Mouse (Mus musculus) heart, postnatal 25 days (tissue): Measurements from ENCODE around the gene Pigl. TPM values are rescaled to one million over a fixed set of nuclear protein-coding genes. Genes with fewer than 3 reads are reported as not detected.
"Not testable (repeated sequence)": the region's sequence is repeated elsewhere in the genome, so short reads cannot be mapped to it uniquely, and the experiment has no call there.

Experiments
- DNase-seq: peaks from one replicate; pipeline ENCODE4 v3.0.0; 2022; ENCODE audit warnings: low spot score
- intact Hi-C: fragments of 180-260 bp; cut with DNase I; formaldehyde crosslinking; loops from one replicate; pipeline ENCODE4 v1.15.1; 2025
- total RNA-seq, 2 experiments: library from RNA; stranded (reverse); gene quantifications; 2 replicates each; pipeline ENCODE4 v1.2.3; 2021

Gene Pigl
- 1 to 10 TPM; 2.8 to 3.3 TPM for total RNA-seq

DNA sequence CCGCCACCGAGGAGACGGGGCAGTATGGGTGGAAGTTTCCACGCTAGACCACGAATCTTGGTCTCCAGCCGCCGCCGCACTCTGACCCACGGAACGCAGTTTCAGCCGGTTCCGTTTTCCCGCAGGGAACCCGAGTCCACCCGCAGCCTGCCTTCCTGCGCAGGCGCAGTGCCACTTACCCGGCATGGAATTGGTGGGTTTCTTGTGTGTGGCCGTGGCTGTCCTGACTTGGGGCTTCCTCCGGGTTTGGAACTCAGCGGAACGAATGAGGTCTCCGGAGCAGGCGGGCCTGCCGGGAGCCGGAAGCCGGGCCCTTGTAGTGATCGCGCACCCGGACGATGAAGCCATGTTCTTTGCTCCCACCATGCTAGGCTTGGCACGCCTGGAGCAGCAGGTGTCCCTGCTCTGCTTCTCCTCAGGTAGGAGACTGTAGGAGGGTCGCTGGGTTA is at the start of gene Pigl, which contains the start of gene Ncor1:
Pigl (plus strand) TSS at position 185 of the 449 bp plus-strand sequence.
Ncor1 (minus strand) TSS at position 266 of the 449 bp plus-strand sequence.
- intact Hi-C loops: loop anchor here (5.0 kb wide), 2 partner anchors 79 to 94 kb away; partner anchors contain the start of genes Cenpv and Ubb
- DNase-seq: peak; percentile 74

DNA sequence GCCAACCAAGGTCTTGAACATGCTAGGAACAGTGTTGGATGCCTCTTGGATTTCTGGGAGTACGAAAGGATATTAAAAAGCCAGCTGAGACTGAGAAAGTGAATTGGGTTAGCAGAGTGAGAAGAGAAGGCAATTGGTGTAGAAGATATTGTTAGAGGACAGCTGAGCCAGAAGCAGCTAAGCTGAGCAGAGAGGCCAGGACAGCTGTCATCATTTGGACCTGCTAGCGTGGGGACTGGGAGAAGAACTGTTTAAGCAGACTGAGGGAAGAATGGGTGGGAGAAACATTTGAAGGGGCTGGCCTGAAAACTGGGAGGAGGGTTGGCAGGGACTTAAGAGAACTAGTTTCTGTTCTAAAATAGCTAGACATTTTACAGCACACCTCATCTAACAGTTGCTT is 49.4 kb upstream of the Pigl start:
- DNase-seq: no peak
- intact Hi-C loops: no loop called here

DNA sequence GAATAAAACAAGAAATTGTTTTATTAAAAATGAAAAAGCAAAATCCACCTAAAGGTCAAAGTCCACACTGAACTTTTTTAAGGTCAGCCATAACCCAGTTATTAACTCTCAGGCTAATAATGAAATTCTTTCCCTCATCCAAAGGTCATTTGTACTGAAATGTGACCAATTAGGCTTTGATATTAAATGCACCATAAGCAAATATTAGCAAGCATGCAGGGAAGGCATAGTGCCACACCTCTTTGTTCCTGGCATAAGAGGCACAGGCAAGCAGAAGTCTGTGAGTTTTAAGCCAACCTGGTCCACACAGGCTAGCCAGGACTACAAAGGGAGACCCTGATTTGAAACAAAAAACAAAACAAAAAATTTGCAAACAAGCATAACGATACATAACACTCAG is 48.6 kb upstream of the Pigl start:
- intact Hi-C loops: no loop called here
- DNase-seq: no peak

DNA sequence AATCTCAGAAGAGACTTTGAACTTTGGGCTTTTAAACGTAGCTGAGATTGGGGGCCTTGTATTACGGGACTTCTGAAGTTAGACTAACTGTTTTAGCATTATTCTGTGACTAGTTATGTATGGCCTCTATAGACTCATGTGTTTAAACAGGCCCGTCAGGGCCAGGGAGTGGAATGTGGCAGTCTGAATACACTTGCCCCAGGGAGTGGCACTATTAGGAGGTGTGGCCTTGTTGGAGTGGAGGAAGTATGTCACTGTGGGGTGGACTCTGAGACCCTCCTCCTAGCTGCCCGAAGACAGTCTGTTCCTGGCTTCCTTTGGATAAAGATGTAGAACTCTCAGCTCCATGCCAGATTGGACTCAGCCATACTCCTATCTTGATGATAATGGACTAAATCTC is 43.2 kb upstream of the Pigl start:
- intact Hi-C loops: no loop called here
- no peak for DNase-seq

DNA sequence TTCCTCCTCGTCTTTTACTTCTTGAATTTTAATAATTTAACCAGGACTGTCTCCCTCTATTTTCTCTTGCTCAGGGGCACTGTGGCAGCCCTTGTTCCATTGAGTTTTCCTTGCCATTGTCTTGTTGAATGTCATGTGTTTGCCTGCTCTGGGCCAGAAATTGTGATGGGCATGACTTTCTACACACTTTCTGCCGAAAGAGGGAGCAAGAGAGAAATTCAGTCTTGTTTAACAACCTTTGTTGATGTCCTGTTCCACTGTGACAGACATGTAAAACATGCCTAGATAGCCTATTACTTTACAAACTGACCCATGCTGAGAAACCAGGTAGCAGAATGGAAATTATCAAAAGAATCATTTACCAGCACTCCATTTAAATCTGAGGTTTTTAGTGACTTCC is 33.7 kb upstream of the Pigl start:
- no peak for DNase-seq
- intact Hi-C loops: loop anchor here (5.0 kb wide), 1 partner anchor 73 kb away; no protein-coding TSS in a partner anchor

DNA sequence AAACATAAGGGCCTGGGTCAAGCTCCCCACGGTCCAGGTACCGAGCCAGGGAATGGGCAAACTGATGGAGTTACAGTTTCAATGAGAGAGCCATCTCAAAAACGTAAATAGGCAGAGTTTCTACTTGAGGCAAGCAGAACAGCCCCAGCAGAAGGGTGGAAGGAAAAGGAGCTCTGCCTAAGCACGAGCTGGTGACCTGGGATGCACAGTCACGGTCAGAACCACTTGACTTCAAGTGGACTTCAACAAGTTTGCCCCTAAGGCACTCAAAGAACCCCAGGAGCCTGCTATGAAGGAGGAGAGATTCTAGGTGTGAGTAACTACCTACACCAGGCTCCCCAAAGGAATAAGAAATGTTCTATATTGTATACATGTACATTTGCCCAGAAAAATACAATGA is 32.0 kb upstream of the Pigl start:
- intact Hi-C loops: no loop called here
- DNase-seq: no peak

DNA sequence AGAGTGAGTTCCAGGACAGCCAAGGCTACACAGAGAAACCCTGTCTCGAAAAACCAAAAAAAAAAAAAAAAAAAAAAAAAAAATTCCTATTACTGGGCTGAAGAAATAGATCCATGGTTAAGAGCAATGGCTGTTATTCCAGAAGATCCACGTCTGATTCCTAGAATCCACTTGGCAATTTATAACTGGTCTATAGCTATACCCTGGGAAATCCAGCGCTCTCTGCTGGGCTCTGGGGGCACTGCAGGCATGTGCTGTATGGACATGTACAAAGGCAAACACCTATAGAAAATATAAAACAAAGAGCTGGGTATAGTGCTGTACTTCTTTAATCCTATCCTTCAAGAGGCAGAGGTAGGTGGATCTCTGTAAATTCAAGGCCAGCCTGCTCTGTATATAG is 31.2 kb upstream of the Pigl start:
- intact Hi-C loops: no loop called here
- DNase-seq: no peak

DNA sequence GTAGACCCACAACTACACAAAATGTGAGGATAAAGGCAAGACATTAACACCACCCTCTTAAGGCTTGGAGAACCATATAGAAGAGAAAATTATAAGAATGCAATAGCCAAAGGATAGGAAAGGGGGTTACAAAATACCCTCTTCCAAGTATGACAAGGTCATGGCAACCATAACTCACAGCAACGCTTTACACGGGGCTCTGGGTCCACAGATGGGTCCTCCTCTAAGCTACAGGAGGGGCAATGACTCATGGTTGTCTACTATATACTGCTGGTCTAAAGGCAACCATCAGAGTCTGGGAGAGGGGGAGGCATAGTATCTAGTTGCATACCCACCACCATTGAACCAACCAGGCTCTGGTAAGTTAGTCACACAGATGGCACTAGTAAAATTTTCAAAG is 26.0 kb upstream of the Pigl start:
- intact Hi-C loops: no loop called here
- DNase-seq: no peak

DNA sequence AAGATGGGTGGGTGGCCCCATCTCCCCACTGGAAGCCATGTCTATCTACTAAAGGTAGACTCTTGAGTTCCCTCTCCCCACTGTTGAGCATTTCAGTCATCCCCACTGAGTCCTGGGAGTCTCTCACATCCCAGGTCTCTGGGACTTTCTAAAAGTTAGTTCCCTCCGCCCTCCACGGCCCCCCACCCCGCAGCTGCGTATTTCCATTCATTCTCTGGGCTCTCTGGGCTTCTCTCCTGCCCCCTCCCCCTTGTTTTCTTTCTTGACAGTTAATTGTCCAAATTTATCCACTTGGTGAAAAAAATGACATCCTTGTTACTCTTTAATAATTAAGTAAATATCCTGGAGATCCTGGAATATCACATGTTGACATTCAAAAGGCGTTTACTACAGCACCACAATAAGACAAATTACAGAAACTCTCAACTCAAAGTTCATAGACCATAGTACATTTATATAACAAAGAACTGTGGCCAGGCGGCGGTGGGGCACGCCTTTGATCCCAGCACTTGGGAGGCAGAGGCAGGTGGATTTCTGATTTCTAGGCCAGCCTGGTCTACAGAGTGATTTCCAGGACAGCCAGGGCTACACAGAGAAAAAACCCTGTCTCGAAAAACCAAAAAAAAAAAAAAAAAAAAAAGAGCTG is 17.5 kb upstream of the Pigl start:
- intact Hi-C loops: no loop called here
- no peak for DNase-seq

DNA sequence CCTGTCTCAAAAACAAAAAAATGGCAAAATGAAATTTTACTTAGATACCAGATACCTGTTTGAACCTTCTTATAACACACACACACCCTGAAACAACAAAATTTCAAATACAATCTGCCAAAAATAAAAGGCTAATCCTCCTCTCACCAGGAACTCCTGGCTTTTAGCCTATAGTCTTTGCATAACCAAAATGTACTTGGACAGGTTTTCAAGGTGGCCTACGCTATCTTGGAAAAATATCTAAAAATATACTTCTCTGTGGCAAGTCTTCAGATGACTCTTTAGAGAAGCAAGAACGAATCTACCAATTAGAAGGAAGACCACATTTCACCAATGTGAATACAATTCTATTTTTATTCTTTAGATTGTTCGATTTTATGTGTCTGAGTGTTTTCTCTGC is 12.5 kb upstream of the Pigl start:
- no peak for DNase-seq
- intact Hi-C loops: no loop called here

DNA sequence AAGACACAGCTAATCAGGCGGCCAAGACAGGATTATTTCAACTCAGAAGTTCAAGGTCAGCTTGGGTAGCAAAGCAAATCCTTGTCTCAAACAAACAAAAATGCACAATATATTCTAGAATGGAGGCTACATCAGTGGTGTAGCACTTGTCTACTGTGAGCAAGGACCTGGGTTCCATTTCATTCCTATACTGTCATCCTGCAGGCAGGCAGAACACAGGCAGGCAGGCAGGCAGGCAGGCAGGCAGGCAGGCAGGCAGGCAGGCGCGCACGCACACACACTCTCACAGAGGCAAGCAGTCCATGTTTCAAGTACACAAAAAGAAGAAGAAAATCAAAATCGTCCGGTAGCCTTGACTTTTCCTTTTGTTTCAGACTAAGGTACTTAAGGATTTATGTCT is 9.3 kb upstream of the Pigl start:
- DNase-seq: no peak
- intact Hi-C loops: no loop called here

DNA sequence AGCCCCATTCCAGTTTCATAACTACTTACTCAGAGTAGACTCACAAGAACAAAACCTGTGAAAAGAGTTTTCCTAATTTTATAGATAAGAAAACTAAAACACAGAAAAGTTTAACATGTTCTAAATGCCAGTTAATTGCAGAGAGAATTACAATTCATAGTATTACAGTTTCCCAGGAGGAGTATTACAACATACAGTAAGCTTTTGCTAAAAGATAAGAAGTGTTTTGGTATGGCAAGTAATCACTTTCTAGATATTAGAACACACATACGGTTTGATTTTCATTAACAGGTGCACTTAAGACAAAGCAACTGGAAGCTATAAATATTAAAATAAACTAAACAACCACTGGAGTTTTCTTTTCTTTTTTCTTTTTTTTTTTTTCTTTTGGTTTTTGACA is 3.1 kb upstream of the Pigl start:
- DNase-seq: no peak

DNA sequence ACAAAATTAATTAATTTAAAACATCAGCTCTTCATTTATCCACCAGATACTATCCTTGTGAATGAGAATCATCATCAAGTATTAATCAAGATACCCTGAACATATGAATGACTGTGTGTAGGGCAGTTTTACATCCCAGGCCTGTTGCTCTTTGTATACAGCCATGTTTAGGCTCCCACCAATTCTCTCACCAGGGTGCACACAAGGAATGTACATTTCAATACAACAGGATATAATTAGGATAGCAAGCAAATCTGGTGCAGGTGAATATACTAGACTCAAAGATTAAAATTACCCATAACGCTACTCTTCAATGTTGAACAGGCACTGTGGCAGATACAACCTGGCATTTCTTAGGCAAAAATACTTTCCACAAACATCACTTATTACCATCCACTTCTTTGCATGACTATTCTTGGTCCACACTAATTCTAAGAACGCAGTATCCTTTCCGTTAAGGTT is 2.2 kb upstream of the Pigl start:
- DNase-seq: no peak
- intact Hi-C loops: loop anchor here (2.0 to 5.0 kb wide), 3 partner anchors 39 to 96 kb away; partner anchors contain the start of genes Cenpv and Ubb

More for the DNA sequence above, 3.1 kb upstream of the Pigl start:
- intact Hi-C loops: loop anchor here (5.0 kb wide), 2 partner anchors 82 to 97 kb away; partner anchors contain the start of genes Cenpv and Ubb

DNA sequence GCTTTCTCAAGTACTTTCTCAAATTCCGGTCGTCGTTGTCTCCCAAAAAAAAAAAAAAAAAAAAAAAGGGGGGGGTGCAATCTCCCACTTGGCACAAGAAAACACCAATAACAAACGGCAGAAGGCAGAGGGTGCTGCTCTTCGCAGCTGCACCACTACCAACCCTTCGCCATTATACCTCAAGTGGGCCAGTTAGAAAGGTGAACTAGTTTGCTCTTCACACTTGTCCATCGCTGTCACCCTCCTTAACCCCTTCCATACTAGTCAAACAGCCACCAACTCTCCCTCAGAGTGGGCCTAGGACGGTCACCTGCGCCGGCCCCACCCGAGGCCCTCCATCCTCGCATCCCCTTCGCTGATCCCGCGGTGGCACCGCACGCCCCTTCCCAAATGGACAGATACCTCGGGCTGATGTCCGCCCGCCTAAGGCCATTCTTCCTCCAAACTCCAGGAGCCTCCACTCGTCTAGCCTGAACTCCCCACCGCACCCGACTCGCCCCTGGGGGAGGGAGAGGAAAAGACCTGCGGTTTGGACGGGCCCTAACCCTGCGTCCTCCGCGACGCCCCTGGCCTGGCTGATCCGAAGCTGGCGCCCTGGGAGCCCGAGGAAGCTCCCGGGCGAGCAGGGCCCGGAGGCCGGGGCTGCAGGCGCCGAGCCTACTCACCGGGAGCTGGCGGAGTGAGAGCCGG is 1.6 kb upstream of the Pigl start:
- peak; percentile 3 for DNase-seq
- intact Hi-C loops: loop anchor here (2.0 to 5.0 kb wide), 3 partner anchors 38 to 96 kb away; partner anchors contain the start of genes Cenpv and Ubb

DNA sequence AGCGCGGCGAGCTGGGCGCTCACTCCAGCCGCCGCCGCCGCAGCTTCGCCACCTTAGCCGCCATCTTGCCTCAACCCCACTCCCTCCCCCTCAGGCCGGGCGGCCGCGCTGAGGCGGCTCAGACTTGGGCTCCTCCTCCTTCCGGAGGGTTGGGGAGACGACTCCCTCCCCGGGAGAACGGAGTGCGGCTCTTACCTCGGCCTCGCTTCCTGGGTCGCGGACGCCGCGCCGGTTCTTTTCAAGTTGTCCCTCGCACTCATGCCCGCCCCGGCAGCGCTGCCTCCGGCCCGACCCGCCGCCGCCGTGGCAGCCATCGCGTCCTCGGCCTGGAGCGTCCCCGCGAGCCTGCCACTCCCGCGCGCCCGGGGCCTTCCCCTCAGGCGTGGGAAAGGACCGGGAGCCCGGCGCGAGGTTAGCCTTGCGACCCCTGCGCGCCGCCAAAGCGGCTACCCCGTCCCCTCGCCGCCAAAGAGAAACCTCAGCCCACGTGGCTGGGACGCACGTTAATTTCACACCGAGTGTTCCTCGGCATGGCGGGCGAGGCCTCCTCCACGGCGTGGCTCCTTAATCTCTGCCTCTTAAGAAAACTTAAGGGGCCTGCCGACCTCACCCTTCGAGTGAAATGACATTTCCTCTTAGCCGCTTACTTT is 894 bp upstream of the Pigl start:
- peak; percentile 86 for DNase-seq
- intact Hi-C loops: loop anchor here (2.0 to 5.0 kb wide), 3 partner anchors 37 to 95 kb away; partner anchors contain the start of genes Cenpv and Ubb

DNA sequence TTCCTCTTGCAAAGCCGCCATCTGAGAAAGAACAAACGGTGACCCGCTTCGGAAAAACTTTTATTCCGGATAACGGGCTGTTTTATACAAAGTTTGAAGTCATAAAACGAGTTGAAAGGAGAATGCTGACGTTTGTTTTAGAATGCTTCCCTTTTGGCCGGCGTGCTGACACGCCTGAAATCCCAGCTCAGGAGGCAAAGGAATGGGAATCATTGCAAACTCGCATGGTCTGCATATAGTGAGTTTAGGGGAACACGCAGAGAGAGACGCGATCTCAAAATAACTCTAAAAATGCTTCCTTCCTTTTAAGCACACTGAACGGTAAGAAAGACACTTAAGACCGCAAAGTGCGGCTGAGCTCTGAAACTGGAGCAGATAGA is 379 bp upstream of the Pigl start:
- intact Hi-C loops: loop anchor here (2.0 to 5.0 kb wide), 3 partner anchors 37 to 94 kb away; partner anchors contain the start of genes Cenpv and Ubb
- DNase-seq: no peak

DNA sequence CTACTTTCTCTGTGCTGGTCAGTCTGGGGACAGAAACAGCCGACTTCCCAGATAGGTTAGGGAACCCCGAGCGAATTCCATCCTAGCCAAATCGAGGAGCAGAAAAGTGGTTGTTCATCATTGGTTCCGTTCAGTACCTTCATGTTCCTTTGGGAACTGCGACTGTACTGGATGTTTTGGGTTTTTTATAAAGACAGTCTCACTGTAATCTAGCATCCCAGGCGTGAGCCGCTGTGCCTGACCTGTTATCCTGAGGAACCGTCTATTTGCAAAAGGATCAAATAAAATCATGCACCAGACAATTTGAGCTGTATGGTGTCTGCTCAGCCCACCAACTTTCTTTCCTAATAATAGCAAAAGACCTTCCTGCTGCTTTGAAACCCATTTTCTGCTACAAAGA is 520 bp downstream of the Pigl start:
- intact Hi-C loops: loop anchor here (5.0 kb wide), 2 partner anchors 79 to 94 kb away; partner anchors contain the start of genes Cenpv and Ubb
- no peak for DNase-seq

DNA sequence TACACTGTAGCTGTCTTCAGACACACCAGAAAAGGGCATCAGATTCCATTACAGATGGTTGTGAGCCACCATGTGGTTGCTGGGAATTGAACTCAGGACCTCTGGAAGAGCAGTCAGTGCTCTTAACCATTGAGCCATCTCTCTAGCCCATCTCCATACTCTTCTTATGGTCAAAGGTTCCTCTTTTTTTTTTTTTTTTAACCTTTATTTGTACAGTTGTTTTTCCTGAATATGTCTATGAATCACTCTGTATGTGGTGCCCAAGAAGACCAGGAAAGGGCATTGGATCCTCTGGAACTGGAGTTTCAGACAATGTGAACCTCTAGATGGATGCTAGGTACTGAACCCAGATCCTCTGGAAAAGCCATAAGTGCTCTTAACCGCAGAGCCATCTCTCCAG is 4.3 kb downstream of the Pigl start:
- intact Hi-C loops: not testable (repeated sequence)

DNA sequence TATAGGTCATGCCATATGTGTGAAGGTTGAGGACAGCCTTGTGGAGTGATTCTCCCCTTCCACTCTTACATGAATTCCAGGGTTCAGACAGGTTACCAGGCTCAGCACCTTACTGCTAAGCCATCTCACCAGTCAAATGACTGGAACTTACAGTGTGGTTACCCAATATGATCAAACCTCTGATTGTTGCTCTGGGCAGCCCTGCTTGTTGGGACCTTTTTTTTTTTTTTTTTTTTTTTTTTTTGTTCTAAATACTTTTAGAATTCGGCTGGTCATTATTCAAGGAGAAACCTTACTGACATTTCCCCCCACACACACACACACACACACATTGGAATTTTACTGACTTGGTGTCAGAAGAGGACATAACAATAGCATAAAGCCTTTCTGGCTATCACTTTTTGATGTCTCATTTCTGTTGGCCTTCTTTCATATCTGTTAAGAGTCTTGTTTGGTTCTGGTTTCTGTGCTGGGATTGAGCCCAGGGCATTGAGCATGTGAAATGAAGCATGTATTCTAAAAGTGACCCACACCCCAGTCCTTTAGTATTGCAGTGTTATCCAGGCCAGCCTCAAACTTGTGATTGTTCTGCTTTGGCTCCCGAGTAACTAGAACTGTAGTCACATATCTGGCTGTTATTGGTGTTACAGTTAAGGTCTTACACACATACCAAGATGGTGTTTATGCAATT is 5.1 kb downstream of the Pigl start:
- intact Hi-C loops: no loop called here
- DNase-seq: no peak

More for the DNA sequence above, 4.3 kb downstream of the Pigl start:
- not testable (repeated sequence) for DNase-seq

DNA sequence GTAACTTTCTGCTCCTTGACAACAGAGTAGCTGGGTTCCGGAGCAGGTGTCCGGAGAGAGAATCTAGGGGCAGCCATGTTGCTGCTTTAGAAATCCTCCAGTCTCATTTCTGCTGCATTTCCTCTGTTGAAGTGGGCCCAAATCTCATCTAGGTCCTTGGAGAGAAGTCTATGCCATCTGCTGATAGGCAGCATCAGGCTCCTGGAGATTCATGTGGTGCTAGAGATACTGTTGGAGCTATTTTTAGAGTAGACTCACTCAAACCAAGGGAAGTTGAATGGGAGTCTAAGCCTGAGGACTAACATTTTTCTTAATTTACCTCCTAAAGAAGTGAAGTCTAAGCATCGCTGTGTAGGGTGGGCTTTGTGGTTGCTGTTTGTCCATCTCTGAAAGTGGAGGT is 6.4 kb downstream of the Pigl start:
- DNase-seq: no peak
- intact Hi-C loops: no loop called here
